Mouse (Mus musculus) MEL-GATA-1-ER (cell line): ENCODE data around the gene Myo1g.
"Not testable (repeated sequence)": the region's sequence is repeated elsewhere in the genome, so short reads cannot be mapped to it uniquely, and the experiment has no call there.

Experiments
- DNase-seq: peaks from one replicate; pipeline ENCODE4 v3.0.0-alpha.2; 2012; ENCODE audit warnings: low read depth; ENCODE audit errors: extremely low read depth

Myo1g gene

GRCm38 (mm10) chr11:6529961-6530360 is 9.2 kb upstream of the Myo1g start:
- no peak for DNase-seq

GRCm38 (mm10) chr11:6528186-6529006 is 7.6 kb upstream of the Myo1g start:
- DNase-seq = peak; percentile 89

DNA sequence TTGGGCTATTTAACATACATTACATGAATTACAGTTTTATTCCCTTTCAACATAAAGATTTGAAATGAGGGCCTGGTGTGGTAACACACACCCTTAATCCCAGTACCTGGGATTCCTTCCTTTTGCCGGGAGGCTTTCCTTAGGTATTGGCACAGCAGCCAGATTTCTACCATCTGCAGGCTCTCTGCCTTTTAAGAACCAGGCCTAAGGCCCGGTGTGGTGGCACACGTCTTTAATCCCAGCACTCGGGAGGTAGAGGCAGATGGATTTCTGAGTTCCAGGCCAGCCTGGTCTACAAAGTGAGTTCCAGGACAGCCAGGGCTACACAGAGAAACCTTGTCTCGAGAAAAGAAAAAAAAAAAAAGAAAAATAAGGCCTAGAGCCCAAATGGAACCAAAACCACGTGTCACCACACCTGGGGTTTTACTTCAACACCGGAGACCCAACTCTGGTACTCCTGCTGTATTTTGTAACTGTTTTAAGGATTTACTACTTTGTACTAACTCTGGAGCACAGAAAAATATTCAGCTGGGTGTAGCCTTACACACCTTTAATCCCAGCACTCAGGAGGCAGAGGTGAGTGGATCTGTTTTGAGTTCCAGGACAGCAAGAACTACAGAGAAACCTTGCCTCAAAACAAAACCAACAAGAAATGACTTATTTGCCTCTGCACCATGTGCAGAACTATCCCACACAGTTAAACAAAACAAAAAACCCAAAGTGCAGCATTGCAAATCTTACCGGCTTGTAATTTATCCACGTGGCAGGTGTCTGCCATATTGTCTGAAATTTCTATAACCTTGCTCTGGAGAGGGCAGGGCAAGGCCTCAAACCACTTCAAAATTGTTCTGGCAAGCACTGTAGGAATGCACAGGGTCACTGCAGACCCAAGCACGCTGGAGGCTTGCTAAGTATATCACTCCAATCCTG is 6.8 kb upstream of the Myo1g start:
- no peak for DNase-seq

DNA sequence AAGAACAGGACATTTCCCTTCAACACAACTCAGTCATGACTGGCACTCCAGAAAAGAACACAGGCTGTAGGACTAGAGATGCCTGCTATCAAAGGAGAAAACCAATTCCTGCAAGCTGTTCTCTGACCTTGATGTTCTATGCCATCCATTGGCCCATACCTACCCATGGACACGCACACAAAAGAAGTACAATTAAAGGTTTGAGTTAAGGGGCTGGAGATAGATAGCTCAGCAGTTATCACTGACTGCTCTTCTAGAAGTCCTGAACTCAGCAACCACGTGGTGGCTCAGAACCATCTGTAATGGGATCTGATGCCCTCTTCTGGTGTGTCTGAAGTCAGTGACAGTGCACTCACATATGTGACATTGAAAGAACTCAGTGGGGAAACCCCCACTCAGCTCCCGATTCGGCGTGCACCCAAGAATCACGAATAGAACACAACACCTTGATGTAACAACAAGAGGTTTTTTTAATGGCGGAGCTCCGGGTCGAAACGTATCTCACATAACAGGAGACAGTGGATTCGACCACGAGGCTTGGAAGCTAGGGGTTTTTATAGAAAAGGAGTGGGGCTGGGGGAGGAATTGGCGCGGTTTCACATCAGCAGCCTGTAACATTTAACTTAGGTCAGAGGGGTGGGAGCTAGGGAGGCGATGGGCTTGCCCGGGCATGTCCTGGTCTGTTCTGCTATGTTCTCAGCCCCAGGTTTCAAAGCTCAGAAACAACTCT is 5.9 kb upstream of the Myo1g start:
- not testable (repeated sequence) for DNase-seq

GRCm38 (mm10) chr11:6525241-6525640 is 4.5 kb upstream of the Myo1g start:
- DNase-seq = no peak

DNA sequence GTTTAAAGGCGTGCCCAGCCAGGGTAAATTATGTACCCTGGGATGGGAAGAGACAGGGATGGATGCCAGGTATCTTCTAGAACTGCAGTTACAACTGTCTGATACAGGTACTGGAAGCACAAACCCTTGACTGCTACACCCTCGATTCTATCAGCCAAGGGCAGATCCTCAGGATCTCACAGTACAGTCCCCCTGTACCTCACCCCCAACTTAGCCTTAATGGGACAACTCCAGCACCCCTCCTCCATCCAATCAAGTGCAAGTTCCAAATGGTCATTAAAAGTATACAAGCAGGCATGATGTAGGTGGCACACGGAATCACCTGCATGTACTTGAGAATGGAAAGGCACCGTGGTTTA is 4.1 kb upstream of the Myo1g start:
- no peak for DNase-seq

DNA sequence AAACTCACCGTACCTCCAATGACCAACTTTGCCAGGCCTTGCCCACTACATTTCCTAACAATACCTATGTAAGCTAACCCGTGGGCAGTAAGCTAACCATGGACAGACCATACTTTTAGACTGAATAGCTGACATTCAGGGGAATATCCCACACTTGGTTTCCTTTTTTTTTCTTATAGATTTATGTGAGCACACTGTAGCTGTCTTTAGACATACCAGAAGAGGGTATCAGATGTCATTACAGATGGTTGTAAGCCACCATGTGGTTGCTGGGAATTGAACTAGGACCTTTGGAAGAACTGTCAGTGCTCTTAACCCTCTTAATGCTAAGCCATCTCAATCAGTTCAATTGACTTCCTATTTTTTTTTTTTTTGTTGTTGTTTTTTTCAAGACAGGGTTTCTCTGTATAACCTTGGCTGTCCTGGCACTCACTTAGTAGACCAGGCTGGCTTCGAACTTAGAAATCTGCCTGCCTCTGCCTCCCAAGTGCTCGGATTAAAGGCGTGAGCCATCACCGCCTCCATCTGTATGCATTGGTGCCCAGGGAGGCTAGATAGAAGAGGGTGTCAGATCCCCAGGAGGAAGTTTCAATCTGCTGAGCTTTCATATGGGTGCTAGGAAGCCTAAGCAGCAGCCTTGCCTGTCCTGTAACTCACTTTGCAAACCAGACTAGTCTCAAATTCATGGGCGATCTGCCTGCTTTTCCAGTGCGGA is 3.6 kb upstream of the Myo1g start:
- no peak for DNase-seq

DNA sequence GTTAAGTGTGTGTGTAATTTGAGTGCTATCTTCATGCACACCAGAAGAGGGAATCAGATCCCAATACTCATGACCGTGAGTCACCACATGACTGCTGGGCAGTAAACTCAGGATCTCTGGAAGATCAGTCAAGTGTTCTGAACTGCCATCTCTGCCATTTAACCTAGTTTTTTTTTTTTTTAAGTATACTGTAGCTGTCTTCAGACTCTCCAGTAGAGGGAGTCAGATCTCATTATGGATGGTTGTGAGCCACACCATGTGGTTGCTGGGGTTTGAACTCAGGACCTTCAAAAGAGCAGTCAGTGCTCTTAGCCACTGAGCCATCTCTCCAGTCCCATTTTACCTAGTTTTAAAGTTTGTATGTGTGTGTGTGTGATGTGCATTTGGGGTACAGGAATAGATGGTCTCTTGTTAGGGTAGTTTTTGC is 2.9 kb upstream of the Myo1g start:
- DNase-seq = no peak

DNA sequence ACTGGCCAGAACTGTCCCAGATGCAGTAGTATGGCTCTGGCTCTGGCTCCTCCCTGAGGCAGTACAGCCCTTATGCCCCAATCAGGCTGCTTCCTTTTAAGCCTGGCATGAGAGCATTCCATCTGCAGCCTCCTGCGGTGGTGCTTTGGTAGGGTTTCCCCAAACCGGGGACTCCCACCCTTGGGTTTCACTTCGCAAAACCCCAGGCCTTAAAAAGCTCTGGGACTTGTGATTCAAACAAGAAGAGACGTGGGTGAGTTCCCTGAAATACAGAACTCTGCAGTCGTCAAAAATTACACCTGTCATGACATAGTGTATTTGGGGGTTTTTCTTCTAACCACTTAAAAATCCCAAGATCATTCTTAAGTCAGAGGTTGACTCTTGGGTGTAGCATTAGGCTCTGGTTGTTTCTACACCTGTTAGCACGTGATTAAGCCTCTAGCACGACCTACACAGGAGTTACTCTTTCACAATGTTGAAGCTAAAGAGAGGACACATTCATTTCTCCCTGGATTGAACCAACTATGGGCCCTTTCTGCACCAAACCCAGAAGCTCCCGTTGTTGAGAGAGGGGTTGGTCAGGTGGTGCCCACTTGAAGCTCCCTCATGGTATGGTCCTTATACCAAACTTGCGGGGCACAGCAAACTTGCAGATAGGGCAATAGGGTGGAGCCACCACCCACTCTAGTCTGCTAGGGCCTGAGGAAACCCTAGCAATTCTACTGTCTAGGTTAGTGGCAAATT is 2.2 kb upstream of the Myo1g start:
- no peak for DNase-seq

- peak; percentile 57 for DNase-seq
These were observed 1.2 kb downstream of the Myo1g start for GRCm38 (mm10) chr11:6519491-6520033.

- no peak for DNase-seq
These were observed 5.9 kb downstream of the Myo1g start for GRCm38 (mm10) chr11:6514837-6515236.

DNA sequence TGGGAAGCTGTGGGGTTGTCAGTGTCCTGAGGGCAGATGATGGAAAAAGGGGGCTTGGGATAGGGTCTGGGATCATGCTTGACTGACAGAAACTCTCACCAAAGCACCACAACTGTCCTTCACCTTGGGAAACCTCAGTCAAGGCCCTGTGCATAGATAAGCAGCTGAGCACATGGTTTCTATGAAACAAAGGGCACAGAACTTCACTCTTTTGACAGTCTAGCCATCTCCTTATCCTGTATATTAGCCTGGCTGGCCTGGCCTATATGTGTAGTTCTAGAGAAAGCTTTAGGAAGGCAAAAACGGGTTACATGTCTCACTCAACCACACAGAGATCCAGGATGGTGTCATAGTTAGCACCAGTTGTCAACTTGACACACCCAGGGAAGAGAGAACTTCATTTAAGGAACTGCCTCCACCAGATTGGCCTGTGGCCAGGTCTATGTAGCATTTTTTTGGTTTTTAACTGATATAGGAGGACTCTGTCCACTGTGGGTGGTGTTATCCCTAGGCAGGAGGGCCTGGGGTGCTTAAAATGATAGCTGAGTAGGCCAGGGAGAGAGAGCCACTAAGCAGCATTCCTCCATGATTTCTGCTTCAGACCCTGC is 12.4 kb downstream of the Myo1g start:
- DNase-seq = peak; percentile 81

DNA sequence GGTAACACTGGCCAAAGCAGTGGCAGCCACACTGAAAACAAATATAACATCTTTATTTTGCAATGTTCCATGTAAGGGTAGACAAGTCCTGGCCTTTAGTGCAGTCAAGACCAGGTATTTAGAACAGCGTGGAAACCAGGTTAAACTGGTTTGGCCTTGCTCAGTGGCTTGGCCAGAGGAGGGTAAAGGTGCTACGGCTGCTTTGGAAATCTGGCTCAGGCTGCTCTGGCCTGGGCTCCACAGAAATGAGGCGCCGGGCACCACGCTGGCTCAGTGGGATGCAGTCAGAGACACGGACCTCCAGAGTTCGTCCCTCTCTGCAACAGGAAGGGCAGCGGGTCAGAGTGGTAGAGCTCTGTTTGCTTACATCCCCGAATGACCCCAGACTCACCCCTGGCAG is 14.2 kb downstream of the Myo1g start:
- no peak for DNase-seq

- no peak for DNase-seq
These were observed 16.1 kb downstream of the Myo1g start for GRCm38 (mm10) chr11:6504689-6505088.

GRCm38 (mm10) chr11:6504226-6504625 is 16.5 kb downstream of the Myo1g start:
- DNase-seq = no peak

- DNase-seq = no peak
These were observed 18.3 kb downstream of the Myo1g start for GRCm38 (mm10) chr11:6502506-6502905.

DNA sequence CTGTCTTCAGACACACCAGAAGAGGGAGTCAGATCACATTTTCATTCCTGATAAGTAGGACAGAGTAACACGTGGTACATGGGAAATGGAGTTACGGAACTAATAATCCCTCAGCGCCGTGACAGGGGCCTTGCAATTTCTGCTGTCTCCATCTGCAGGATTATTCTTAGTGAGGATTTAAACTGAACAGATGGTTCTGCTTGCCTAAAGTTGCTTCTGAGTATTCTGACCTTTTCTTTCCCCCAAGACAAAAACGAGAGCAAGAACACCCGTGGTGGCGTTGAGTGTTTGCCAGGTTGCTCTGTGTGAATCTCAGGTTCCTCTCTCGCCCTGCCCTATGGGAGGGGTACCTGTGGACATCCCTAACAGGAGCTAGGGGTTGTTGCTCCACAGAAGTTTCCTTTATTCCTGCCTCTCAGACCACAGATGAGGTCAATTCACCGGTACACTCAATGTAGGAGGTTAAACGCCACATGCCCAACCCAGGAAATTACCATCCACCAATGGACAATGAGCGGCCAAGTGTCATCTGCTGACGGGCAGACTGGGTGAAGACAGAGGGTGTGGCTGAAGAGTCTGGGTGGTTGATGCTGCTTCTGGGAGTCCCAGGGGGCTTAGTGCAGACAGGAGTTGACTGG is 23.3 kb downstream of the Myo1g start:
- DNase-seq = no peak

DNA sequence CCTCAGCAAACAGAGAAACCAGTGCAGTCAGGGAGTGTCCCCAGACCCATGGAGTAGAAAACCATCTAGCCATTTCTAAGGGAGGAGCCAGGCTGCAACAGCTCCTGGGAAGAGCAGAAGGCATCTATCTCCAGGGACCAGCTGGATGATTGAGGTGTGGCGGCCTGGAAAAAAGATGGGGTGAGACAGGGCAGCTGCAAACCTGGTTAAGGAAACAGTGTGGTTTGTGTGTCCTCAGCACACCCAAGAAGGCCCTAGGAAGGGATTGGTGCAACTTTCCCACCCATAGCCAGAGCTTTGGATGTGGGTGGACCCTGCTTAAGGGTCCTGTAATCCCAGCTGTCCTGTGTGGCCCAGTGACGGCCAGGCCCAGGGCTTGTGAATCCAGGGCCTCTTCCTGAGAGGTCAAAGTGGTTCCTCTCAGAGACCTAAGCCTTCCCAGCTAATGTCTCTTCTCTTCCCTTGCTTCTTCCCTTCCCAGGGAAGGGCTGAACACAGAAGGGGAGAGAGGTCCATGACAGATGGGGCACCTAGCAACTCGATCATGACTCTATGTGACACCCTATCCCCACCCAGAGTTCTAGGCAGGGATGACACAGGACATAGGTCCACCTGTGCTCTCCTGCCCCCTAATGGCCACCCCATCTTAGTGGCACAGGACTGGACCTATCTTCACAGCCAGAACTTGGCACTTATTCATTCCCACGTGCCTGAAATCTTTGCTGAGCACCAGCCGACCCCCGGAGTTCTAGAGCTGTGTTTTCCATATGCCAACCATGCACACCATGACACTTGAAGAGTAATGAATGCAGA is 30.9 kb downstream of the Myo1g start:
- DNase-seq = no peak
